Mouse (Mus musculus) MEL (cell line): Measurements from ENCODE around the gene 4931428F04Rik.

Experiments
- CHD1 ChIP-seq: IDR thresholded peaks from 2 replicates; pipeline ENCODE4 v1.6.1; 2012; ENCODE audit warnings: low read depth, mild to moderate bottlenecking, inconsistent platforms, low read length, improper control_type of control experiment
- CTCF ChIP-seq, 3 experiments: IDR thresholded peaks in 2 of 3; conservative IDR thresholded peaks in 1 of 3; 2 replicates each; pipeline ENCODE4 v1.5.1; 2011 to 2012; ENCODE audit warnings: low read length in 3 of 3, low read depth in 2 of 3, mild to moderate bottlenecking in 2 of 3, improper control_type of control experiment in 1 of 3, inconsistent platforms in 1 of 3, mixed read lengths in 1 of 3, moderate library complexity in 1 of 3; ENCODE audit not compliant: control insufficient read depth in 1 of 3, insufficient read depth in 1 of 3, poor library complexity in 1 of 3, severe bottlenecking in 1 of 3
- HCFC1 ChIP-seq: IDR thresholded peaks from 2 replicates; pipeline ENCODE4 v1.6.1; 2012; ENCODE audit warnings: low read depth, mild to moderate bottlenecking, inconsistent platforms, low read length, improper control_type of control experiment, moderate library complexity
- KAT2A ChIP-seq: conservative IDR thresholded peaks from 2 replicates; pipeline ENCODE4 v1.6.1; 2012; ENCODE audit warnings: low read depth, low read length, improper control_type of control experiment, inconsistent platforms
- MAX ChIP-seq: IDR thresholded peaks from 2 replicates; pipeline ENCODE4 v1.6.1; 2011; ENCODE audit warnings: low read length, improper control_type of control experiment
- POLR2A ChIP-seq, 2 experiments: IDR thresholded peaks; 2 replicates each; pipeline ENCODE4 v1.6.1; 2011 to 2012; ENCODE audit warnings: low read length in 2 of 2, mild to moderate bottlenecking in 2 of 2, control low read depth in 1 of 2, improper control_type of control experiment in 1 of 2, low read depth in 1 of 2, moderate library complexity in 1 of 2; ENCODE audit not compliant: control insufficient read depth in 1 of 2, insufficient read depth in 1 of 2, poor library complexity in 1 of 2
- RCOR1 ChIP-seq: IDR thresholded peaks from 2 replicates; pipeline ENCODE4 v1.6.1; 2012; ENCODE audit warnings: low read depth, mild to moderate bottlenecking, inconsistent platforms, low read length, improper control_type of control experiment

GRCm38 (mm10) chr8:105283074-105283473 is 6.6 kb downstream of the 4931428F04Rik start:
- TF ChIP-seq POLR2A (IDR thresholded peaks at IDR 0.05; ENCODE audit: control insufficient read depth in 1 of 2, insufficient read depth in 1 of 2, low read depth in 1 of 2, low read length in 2 of 2, poor library complexity in 1 of 2): no peak
- no peak for TF ChIP-seq CHD1
- TF ChIP-seq MAX: no peak
- TF ChIP-seq CTCF (IDR thresholded peaks at IDR 0.05 in 2 of 3, conservative IDR thresholded peaks at IDR 0.05 in 1 of 3; ENCODE audit: control insufficient read depth in 1 of 3, insufficient read depth in 1 of 3, low read depth in 2 of 3, low read length in 3 of 3, poor library complexity in 1 of 3, severe bottlenecking in 1 of 3): peak; percentile 24 to 69 (median 63); a peak in 5 of 6 replicates
- TF ChIP-seq KAT2A: no peak
- TF ChIP-seq RCOR1: no peak
- no peak for TF ChIP-seq HCFC1
